Mouse (Mus musculus) ovary, adult 2 months (tissue): ENCODE data around the gene Adh7. TPM values are rescaled to one million over a fixed set of nuclear protein-coding genes. Genes with fewer than 3 reads are reported as not detected.

Source experiments
- polyA plus RNA-seq: library from polyadenylated mRNA; depleted of rRNA; stranded (reverse); fragments of >200 nt; gene quantifications from 2 replicates; pipeline ENCODE4 v1.2.3, GENCODE M21; 2012; rRNA removed

Gene Adh7
- 0.44 and 0.70 TPM in 2 replicates for polyA plus RNA-seq

GRCm38 (mm10) chr3:138217631-138218264 lies at the start of gene Adh7:
Adh7 (plus strand) TSS chr3:138217760.

GRCm38 (mm10) chr3:138193683-138194302 lies 23.8 kb upstream of the Adh7 start, which contains the start of gene 4930579F01Rik:
4930579F01Rik (minus strand) TSS chr3:138193825.

GRCm38 (mm10) chr3:138260721-138261669 lies 43.4 kb downstream of the Adh7 start, which contains the start of gene Adh1:
Adh1 (plus strand) TSS chr3:138260991.

Other genes with a start within 250 kb of the Adh7 start
- gene Dapp1, start 236.2 kb upstream of the Adh7 start, polyA plus RNA-seq, result 4.7 and 4.9 TPM in 2 replicates
- 2.2 and 3.4 TPM in 2 replicates for gene 1110002E22Rik, start 152.7 kb upstream of the Adh7 start, polyA plus RNA-seq
- not detected in 2 replicates for gene Gm5105, start 150.4 kb upstream of the Adh7 start, polyA plus RNA-seq
- 1.1 and 1.3 TPM in 2 replicates for gene Trmt10a, start 74.3 kb upstream of the Adh7 start, polyA plus RNA-seq
- 1.4 and 1.6 TPM in 2 replicates for gene Mttp, start 72.8 kb upstream of the Adh7 start, polyA plus RNA-seq
- gene 4930579F01Rik, start 23.9 kb upstream of the Adh7 start, polyA plus RNA-seq, result not detected in 2 replicates
- gene Adh1, start 43.2 kb downstream of the Adh7 start, polyA plus RNA-seq, result 288 and 361 TPM in 2 replicates
- gene Adh6a, start 95.5 kb downstream of the Adh7 start, polyA plus RNA-seq, result not detected in 2 replicates
- gene Adh6b, start 124.0 kb downstream of the Adh7 start, polyA plus RNA-seq, result 0.07 TPM in 1 of 2 replicates, not detected in the other
- not detected in 2 replicates for gene Adh4, start 197.7 kb downstream of the Adh7 start, polyA plus RNA-seq
- 29.5 and 34.4 TPM in 2 replicates for gene Adh5, start 225.3 kb downstream of the Adh7 start, polyA plus RNA-seq